Mouse (Mus musculus) MEL (cell line): ENCODE measurements around the gene Nr0b2.

Source experiments
- CTCF ChIP-seq, 3 experiments: IDR thresholded peaks in 2 of 3; conservative IDR thresholded peaks in 1 of 3; 2 replicates each; pipeline ENCODE4 v1.5.1; 2011 to 2012; ENCODE audit warnings: low read length in 3 of 3, low read depth in 2 of 3, mild to moderate bottlenecking in 2 of 3, improper control_type of control experiment in 1 of 3, inconsistent platforms in 1 of 3, mixed read lengths in 1 of 3, moderate library complexity in 1 of 3; ENCODE audit not compliant: control insufficient read depth in 1 of 3, insufficient read depth in 1 of 3, poor library complexity in 1 of 3, severe bottlenecking in 1 of 3
- ELF1 ChIP-seq: IDR thresholded peaks from 2 replicates; pipeline ENCODE4 v1.6.1; 2014; ENCODE audit warnings: low read depth, mild to moderate bottlenecking, inconsistent platforms, low read length, improper control_type of control experiment, moderate library complexity
- EP300 ChIP-seq, 2 experiments: IDR thresholded peaks; 2 replicates each; pipeline ENCODE4 v1.6.1; 2011; ENCODE audit warnings: improper control_type of control experiment in 2 of 2, low read length in 2 of 2, low read depth in 1 of 2, mild to moderate bottlenecking in 1 of 2
- HCFC1 ChIP-seq: IDR thresholded peaks from 2 replicates; pipeline ENCODE4 v1.6.1; 2012; ENCODE audit warnings: low read depth, mild to moderate bottlenecking, inconsistent platforms, low read length, improper control_type of control experiment, moderate library complexity
- MEF2A ChIP-seq: IDR thresholded peaks from 2 replicates; pipeline ENCODE4 v1.6.1; 2014; ENCODE audit warnings: low read depth, mild to moderate bottlenecking, inconsistent platforms, low read length, improper control_type of control experiment; ENCODE audit not compliant: poor library complexity, insufficient replicate concordance, severe bottlenecking; ENCODE audit errors: extremely low read depth
- MYC ChIP-seq: IDR thresholded peaks from 2 replicates; pipeline ENCODE4 v1.6.1; 2011; ENCODE audit warnings: low read depth, mild to moderate bottlenecking, low read length, improper control_type of control experiment, moderate library complexity
- NELFE ChIP-seq: IDR thresholded peaks from 2 replicates; pipeline ENCODE4 v1.6.1; 2011; ENCODE audit warnings: low read depth, low read length, improper control_type of control experiment
- POLR2A ChIP-seq, 2 experiments: IDR thresholded peaks; 2 replicates each; pipeline ENCODE4 v1.6.1; 2011 to 2012; ENCODE audit warnings: low read length in 2 of 2, mild to moderate bottlenecking in 2 of 2, control low read depth in 1 of 2, improper control_type of control experiment in 1 of 2, low read depth in 1 of 2, moderate library complexity in 1 of 2; ENCODE audit not compliant: control insufficient read depth in 1 of 2, insufficient read depth in 1 of 2, poor library complexity in 1 of 2
- SIN3A ChIP-seq: IDR thresholded peaks from 2 replicates; pipeline ENCODE4 v1.6.1; 2012; ENCODE audit warnings: low read length, improper control_type of control experiment, inconsistent platforms
- TAL1 ChIP-seq: IDR thresholded peaks from 2 replicates; pipeline ENCODE4 v1.6.1; 2012; ENCODE audit warnings: mild to moderate bottlenecking, inconsistent platforms, low read length, moderate library complexity, mixed read lengths
- ZKSCAN1 ChIP-seq: IDR thresholded peaks from 2 replicates; pipeline ENCODE4 v1.6.1; 2012; ENCODE audit warnings: low read depth, mild to moderate bottlenecking, inconsistent platforms, low read length, improper control_type of control experiment, moderate library complexity

GRCm38 (mm10) chr4:133552768-133553447, at the start of gene Nr0b2:
- TF ChIP-seq SIN3A (no peak), HCFC1 (no peak), CTCF (IDR thresholded peaks at IDR 0.05 in 2 of 3, conservative IDR thresholded peaks at IDR 0.05 in 1 of 3; ENCODE audit: control insufficient read depth in 1 of 3, insufficient read depth in 1 of 3, low read depth in 2 of 3, low read length in 3 of 3, poor library complexity in 1 of 3, severe bottlenecking in 1 of 3) (no peak), EP300 (IDR thresholded peaks at IDR 0.05; ENCODE audit: low read depth in 1 of 2, low read length in 2 of 2) (no peak), MEF2A (no peak), POLR2A (IDR thresholded peaks at IDR 0.05; ENCODE audit: control insufficient read depth in 1 of 2, insufficient read depth in 1 of 2, low read depth in 1 of 2, low read length in 2 of 2, poor library complexity in 1 of 2) (no peak), MYC (peak; percentile 92), NELFE (no peak), TAL1 (no peak), ELF1 (no peak), ZKSCAN1 (no peak)
